Mouse (Mus musculus): ENCODE data around the gene Cdip1. TPM values are rescaled to one million over a fixed set of nuclear protein-coding genes. Genes with fewer than 3 reads are reported as not detected.
"Not testable (repeated sequence)": the region's sequence is repeated elsewhere in the genome, so short reads cannot be mapped to it uniquely, and the experiment has no call there.

Cdip1 gene
- total RNA-seq, 2 experiments from 2014 or later: 230 to 241 TPM

DNA sequence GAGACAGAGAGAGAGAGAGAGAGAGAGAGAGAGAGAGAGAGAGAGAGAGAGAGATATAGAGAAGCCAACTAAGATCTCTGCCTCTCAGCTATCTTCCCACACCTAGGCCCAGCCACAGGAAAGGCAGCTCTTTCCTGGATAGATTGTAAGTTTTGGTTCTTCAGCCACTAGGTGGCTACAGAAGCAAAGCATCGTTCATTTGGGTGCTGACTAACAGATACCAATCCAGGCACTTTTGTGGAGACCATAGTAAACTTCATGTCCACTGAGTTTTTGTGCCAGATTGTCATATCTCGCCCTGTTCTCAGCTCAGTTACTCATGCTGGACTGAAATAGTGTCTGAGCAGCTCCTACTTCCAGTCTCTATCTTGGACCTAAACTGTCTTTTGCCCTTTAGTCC, 26.8 kb downstream of the Cdip1 start:
- TF ChIP-seq CTCF (conservative IDR thresholded peaks at IDR 0.05): peak; percentile 80
- H3K27ac ChIP-seq: no peak overlapping the region
- no peak overlapping the region for H3K4me3 ChIP-seq
- DNase-seq (ENCODE audit: low spot score in 2 of 2): peak; percentile 48 to 54

DNA sequence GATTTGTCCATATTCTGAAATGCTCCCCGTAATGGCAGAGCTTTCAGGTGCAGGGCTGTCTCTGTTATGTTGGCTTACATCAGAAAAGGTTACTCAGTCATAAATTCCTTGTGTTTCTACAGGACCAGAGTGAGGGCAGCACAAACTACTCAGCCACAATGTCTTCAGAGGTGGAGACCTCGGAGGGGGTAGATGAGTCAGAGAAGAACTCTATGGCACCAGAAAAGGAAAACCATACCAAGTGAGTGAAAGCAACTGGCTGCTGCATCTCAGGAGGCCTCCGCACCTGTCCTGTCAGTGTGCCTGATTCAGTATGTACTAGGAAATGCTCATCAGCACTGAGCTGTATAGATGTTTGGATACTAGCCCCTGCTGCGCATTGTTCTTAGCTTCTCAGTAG, 27.7 kb downstream of the Cdip1 start:
- Histone ChIP-seq H3K27ac (peak overlapping the region; percentile 28; the same call in 1 of the 2 replicates), H3K4me3 (no peak overlapping the region)
- DNase-seq (ENCODE audit: low spot score in 2 of 2): no peak
- no peak for TF ChIP-seq CTCF (conservative IDR thresholded peaks at IDR 0.05)

DNA sequence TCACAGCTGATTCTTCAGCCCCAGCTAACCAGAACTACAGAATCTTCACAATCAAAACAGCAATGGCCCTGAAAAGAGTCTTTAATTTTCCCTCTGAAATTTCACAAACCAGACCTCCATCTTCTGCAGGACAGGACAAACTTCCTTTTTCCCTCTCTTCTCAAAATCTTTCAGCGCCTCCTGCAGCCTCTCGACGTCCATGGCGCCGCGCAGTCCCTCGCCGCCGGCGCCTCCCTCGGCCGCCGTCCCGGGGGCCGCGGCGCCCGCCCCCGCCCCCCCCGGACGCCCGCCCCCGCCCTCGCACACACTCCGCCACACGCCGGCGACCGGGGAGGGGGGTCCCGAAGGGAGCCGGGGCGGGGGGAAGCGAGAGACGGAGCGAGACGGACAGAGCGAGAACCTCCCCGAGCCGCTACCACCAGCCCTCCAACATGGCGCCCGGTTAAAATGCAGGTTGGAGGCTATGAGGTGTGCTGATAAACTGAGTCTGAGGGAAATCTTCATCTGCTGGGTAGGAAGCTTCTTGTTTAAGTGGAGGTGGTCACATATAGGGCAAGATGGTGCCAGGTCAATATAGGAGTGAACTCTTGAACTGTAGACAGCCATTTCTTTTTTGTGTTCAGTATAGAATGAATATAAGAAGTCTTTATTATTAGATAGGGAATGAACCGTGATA, 33.3 kb downstream of the Cdip1 start:
- Histone ChIP-seq H3K4me3 (peak overlapping the region; percentile 41), H3K27ac (peak overlapping the region; percentile 75)
- TF ChIP-seq CTCF (conservative IDR thresholded peaks at IDR 0.05): peak; percentile 25; the same call in 1 of the 2 replicates
- not testable (repeated sequence) for DNase-seq (ENCODE audit: low spot score in 2 of 2)

DNA sequence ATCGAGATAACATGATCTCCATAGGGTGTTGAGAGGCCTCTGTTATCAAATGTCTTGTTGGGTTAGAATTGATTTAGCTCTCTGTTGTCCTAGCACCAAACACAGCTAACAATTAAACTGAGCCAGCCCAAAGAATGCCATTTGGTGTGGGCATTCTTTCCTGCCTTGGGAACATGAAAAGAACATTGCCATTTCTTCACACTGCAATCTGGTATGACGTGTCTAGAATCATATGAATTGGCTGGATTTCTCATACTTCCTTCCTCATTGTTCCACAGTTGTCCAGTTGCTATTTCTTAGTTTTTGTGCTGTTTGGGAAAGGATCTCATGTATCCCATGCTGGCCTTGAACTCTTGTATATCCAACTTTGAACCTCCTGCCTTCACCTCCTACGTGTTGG, 36.0 kb downstream of the Cdip1 start:
- no peak for DNase-seq (ENCODE audit: low spot score in 2 of 2)
- peak overlapping the region; percentile 72 for H3K27ac ChIP-seq
- no peak overlapping the region for H3K4me3 ChIP-seq
- TF ChIP-seq CTCF (conservative IDR thresholded peaks at IDR 0.05): no peak

DNA sequence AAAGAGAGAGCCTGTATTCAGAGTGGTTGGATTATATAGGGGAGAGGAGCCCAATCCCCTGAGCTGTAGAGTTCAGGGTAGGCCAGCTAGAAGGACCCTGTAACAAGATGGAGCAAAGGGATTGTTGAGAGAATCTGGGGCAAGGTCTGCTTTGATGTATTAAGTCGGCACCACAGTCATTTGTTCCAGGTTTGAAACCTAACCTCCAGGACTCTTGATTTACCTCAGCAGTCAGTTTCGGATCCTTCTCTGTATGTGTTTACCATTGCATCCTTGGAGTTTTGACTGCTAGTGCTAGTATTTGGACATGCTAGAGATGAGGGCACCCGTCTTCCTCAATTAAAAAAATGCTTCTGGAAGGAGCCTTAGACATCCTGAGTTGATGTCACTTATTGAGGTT, 37.9 kb downstream of the Cdip1 start:
- no peak for TF ChIP-seq CTCF (conservative IDR thresholded peaks at IDR 0.05)
- H3K4me3 ChIP-seq: no peak overlapping the region
- H3K27ac ChIP-seq: no peak overlapping the region
- DNase-seq (ENCODE audit: low spot score in 2 of 2): no peak

DNA sequence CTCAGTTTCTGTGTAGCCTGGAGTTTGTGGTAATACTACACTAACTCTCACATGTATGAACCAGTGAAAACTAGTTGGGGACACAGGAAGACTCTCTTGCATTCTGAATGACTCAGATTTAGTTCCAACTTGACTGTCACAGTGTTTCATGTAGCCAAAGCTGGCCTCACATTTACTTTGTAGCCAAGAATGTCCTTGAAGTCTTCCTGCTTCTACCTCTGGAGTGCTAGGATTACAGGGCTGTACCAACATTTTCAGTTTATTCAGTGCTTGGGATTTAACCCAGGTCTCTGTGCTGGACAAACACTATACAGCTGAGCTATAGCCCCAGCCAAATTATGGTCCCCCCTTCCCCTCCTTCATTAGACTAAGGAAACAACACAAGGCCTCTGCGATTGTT, 47.9 kb downstream of the Cdip1 start:
- DNase-seq (ENCODE audit: low spot score in 2 of 2): no peak
- Histone ChIP-seq H3K27ac (no peak overlapping the region; the same call in 1 of the 2 replicates), H3K4me3 (no peak overlapping the region)
- TF ChIP-seq CTCF (conservative IDR thresholded peaks at IDR 0.05): no peak

DNA sequence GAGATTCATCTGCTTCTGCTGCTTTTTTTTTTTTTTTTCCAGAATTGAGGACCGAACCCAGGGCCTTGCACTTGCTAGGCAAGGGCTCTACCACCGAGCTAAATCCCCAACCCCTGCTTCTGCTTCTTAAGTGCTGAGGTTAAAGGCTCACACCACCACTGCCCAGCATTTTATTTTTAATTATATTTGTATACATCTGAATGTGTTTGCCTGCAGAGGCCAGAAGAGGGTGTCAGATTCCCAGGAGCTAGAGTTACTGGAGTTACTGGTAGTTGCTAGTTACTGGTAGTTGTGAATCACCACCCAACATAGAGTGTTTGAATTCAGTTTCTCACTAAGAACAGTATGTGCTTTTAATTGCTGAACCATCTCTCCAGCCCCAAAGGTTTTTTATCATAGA, 50.1 kb downstream of the Cdip1 start:
- no peak for DNase-seq (ENCODE audit: low spot score in 2 of 2)
- H3K4me3 ChIP-seq: no peak overlapping the region
- peak; percentile 54 for TF ChIP-seq CTCF (conservative IDR thresholded peaks at IDR 0.05)
- H3K27ac ChIP-seq: no peak overlapping the region

DNA sequence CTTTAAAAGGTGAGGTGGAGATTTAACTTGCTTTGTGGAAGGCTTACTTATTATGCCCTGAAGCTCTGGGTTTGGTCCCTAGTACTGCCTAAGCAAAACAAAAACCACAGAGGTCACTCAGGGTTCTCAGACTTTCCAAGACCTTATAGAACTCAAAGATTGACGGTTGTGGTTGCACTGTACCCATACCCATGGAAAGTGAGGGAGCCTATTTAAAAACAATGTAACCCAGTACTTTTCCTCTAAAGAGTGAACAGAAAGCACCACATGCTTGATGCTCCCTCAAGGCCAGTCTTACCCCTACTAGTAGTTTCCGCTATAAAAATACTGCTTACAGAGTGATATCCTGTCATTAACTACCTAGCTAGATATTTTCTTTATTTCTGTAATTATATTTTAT, 53.8 kb downstream of the Cdip1 start:
- DNase-seq (ENCODE audit: low spot score in 2 of 2): no peak
- no peak for TF ChIP-seq CTCF (conservative IDR thresholded peaks at IDR 0.05)
- Histone ChIP-seq H3K27ac (no peak overlapping the region), H3K4me3 (no peak overlapping the region)

DNA sequence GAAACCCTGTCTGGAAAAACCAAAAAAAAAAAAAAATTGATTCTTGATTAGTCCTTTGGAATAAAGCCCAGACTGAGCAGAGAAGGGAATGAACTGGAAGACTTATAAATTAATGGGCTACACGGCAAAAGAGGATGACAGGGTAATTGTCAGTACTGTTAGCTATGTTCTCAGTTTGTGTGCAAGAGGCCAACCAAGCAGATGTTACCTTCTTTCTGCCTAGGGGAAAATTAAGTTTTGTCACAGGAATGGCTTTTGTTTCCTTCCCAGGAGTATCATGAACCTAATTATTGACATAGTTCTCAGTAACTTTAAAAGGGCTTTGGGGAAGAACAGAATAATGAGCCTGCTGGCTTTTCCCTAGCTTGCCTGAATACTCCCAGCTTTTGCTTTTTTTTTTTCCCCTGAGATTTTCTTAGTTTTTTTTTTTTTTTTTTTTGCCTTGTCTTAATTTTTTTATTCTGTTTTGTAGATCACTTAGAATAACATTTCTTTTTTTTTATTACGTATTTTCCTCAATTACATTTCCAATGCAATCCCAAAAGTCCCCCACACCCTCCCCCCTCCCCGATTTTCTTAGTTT, 59.2 kb downstream of the Cdip1 start:
- no peak for DNase-seq (ENCODE audit: low spot score in 2 of 2)
- no peak overlapping the region for H3K27ac ChIP-seq
- no peak for TF ChIP-seq CTCF (conservative IDR thresholded peaks at IDR 0.05)
- H3K4me3 ChIP-seq: no peak overlapping the region

DNA sequence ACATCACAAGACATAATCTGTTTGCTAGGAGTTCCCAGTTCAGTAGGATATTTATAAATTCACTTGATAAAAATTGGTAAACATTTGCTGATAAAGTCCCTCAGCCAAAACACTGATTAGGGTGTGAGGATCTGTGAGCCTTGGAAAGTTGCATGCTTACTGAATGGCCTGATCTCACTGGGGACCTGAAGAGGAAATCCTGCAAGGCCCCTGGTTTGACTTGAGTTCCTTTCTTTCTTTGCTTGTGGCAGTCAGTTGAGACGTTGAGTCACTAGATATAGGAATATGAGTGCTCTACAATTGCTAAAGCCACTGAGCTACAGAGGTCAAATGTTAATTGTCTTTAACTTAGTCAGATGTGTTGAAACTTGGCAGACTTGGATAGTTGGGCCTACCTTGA, 62.1 kb downstream of the Cdip1 start:
- no peak for TF ChIP-seq CTCF (conservative IDR thresholded peaks at IDR 0.05)
- DNase-seq (ENCODE audit: low spot score in 2 of 2): no peak
- H3K27ac ChIP-seq: peak overlapping the region; percentile 18; the same call in 1 of the 2 replicates

DNA sequence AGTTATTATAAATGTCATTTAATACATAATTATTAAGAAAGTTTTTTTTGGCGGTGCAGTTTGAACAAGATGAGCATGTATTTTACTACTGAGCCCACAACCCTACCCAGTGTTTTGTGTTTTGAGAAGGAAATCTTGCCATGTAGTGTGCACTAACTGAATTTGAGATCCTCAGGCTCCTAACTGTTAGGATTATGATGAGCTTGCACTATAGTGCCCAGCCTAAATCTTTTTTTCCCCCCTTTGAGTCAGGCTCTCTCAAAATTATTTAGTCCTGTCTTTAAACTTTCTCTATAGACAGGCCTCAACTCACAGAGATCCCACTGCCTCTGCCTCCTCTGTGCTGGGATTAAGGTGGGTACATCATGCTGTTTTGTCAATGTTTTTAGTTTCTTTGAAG, 62.6 kb downstream of the Cdip1 start:
- peak overlapping the region; percentile 89 for H3K4me3 ChIP-seq
- DNase-seq (ENCODE audit: low spot score in 2 of 2): no peak
- TF ChIP-seq CTCF (conservative IDR thresholded peaks at IDR 0.05): no peak
- H3K27ac ChIP-seq: peak overlapping the region; percentile 18; the same call in 1 of the 2 replicates

More for the DNA sequence above, 62.1 kb downstream of the Cdip1 start:
- peak overlapping the region; percentile 89; the same call in 1 of the 2 replicates for H3K4me3 ChIP-seq

DNA sequence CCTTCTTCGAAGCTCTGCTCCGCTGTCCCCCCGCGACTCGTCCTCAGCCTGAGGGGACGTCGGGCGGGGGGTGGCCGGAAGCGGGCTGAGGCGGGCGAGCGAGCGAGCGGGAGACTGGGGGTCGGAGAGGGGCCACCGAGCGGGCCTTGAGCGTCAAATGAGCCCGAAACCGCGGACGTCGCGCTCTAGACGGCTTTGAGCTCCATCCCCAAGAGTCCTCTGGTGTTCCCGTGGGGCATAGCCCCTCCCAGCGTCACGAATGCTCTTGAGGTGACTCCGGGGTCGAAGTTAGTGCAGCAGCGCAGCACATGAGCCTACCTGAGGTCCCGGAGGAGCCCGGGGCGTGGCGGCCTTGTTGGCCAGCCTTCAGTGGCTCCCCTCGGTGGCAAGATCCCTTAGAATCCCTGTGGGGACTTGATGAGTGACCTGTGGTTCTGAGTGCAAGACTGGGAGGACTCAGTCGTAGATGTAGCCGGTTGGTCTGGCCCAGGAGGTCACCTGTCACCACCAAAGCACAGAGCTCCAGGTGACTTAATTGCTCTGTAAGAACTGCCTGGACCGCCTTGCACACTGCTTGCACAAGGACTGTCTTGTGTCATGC, 63.5 kb downstream of the Cdip1 start:
- Histone ChIP-seq H3K27ac (peak overlapping the region; percentile 96), H3K4me3 (peak overlapping the region; percentile 89)
- DNase-seq (ENCODE audit: low spot score in 2 of 2): no peak
- TF ChIP-seq CTCF (conservative IDR thresholded peaks at IDR 0.05): no peak

DNA sequence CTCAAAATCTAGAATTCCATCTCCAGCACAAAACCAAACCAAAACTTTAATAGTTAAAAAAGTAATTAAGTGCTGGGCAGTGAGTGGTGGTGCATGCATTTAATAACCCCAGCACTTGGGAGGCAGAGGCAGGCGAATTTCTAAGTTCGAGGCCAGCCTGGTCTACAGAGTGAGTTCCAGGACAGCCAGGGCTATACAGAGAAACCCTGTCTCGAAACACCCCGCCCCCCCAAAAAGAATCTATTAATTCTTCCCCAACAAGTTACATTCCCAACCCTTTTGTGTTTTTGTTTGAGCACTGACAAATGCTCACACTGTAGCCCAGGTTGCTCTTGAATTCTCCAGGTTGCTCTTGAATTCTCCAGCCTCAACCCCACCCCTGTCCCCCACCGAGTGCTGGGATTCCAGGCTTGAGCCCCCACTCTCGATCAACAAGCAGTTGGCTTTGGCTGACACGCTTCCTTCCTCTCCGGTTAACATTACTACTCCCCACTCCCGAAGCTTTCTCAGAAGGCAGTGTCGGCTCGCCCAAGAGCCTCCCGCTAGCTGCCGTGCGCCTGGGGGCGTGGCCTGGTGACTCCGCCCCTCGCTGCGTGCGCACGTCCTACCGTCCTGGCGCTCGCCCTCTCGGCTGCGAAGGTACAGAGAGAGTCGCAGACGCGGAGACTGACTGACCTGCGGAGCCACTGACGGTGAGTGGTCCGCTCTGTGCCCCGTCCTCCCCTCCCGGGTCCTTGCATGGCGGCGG, 64.1 kb downstream of the Cdip1 start, which contains the start of gene Hmox2:
Gene Hmox2 (plus strand): TSS at position 582 of the 748 bp plus-strand sequence.
- Histone ChIP-seq H3K27ac (peak within 1 kb of the TSS; percentile 96), H3K4me3 (peak within 1 kb of the TSS; percentile 89)
- TF ChIP-seq CTCF (conservative IDR thresholded peaks at IDR 0.05): no peak
- peak; percentile 92 to 94 for DNase-seq (ENCODE audit: low spot score in 2 of 2)

Measured in layer of hippocampus, adult 2 months (tissue).